Mouse (Mus musculus) ES-CJ7 (cell line): Measurements from ENCODE around the gene Dynlt1c.
"Not testable (repeated sequence)": the region's sequence is repeated elsewhere in the genome, so short reads cannot be mapped to it uniquely, and the experiment has no call there.

Experiments used
- DNase-seq: peaks from one replicate; pipeline ENCODE4 v3.0.0; 2011; ENCODE audit warnings: low read depth, low spot score

The Dynlt1c gene

DNA sequence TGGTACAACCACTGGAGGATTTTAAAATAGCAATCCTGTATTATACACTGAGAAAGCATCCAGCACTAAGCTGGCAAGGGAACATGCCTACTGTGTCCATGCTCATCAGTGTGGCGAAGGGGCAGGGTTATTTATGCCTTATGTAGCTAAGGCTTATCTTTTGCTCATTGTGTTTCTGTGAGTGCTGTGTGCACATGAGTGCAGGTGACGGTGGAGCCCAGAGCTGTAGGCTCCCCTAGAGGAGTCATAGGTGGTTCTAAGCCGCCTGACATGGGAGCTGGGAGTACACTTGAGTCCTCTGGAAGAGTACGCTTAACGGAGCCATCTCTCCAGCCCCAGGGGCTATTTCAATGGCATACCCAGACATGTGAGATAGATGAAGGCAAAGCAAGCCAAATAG is 17.8 kb downstream of the Dynlt1c start:
- not testable (repeated sequence) for DNase-seq

DNA sequence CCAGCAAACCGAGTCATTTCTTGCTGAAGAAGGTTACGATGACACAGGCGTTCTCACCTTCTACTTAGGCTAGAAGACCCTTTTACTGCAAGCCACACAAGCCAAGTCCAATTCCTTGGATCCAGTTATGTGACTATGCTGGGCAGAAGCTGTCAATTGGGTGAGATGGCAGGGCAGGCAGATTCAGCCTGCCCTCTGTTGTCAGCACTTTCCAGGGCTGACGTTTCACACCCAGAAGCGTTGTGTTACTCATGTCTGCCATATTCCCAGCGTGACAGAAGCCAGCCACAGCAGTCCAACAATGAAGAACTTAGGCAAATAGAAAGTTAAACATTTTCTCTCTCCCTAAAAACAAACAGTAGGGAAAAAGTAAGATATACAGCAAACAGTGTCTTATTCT is 18.6 kb downstream of the Dynlt1c start:
- DNase-seq = not testable (repeated sequence)

DNA sequence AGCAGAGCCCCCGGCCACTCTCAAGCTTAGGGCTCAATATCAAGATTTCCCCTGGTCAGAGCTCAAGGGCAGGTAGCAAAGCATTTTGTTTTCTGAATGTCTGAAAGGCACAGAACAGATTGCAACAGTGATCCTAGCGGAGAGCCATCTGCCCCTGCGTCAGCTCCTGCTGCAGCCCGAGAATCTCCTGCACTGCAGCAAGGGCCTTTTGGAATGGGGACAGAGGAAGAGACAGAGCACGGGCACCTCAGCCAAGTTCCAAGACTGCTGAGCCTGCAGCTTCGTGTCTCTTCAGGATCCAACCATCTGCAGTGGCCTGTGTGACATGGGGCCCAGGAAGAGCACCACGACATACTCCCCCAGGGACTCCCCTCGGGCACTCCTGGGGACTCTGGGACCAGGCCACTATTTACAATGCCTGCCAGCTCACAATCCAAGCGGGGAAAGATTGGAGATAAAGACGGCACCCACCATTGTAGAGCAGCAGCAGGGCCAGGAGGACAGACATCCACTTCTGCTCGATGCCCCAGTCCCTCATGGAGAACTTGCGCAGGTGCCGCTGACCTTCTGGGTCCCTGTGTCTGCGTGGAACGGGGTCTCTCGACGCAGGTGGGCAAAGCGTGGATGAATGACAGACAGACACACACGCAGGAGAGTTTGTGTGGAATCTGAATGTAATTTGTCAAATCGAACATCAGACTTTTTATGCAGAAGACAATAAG is 19.4 kb downstream of the Dynlt1c start:
- not testable (repeated sequence) for DNase-seq

GRCm38 (mm10) chr17:6621976-6622375 is 20.5 kb downstream of the Dynlt1c start:
- not testable (repeated sequence) for DNase-seq

DNA sequence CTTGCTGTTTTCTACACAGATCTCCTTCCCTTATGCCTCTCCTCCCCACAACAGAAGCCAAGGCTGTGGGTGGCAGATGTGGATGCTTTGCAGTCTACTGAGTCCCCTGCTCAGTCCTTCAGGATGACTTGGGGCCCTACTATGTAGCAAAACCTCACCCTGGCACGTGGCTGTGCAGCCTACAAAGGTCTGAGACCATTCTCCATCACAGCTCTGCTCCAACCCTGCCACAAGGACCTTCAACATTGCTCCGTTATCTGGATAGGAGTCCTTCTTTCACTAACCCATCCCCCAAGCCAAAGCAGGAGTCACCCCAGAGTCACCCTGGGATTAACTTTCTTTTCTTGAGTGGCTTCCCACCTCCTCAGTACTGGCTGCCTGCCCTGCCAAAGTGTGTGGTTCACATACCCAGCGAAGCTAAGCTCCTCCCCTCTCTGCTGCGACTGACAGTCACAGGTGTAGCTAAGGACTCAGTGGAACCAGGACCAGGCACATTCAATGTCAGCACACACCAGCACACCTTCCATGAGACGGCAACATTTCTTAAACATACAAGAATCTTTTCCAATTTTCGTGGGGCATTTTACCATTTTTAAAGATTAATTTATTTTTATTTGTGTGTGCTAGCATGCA is 23.6 kb downstream of the Dynlt1c start:
- not testable (repeated sequence) for DNase-seq

GRCm38 (mm10) chr17:6630398-6630797 is 28.9 kb downstream of the Dynlt1c start:
- DNase-seq = not testable (repeated sequence)

DNA sequence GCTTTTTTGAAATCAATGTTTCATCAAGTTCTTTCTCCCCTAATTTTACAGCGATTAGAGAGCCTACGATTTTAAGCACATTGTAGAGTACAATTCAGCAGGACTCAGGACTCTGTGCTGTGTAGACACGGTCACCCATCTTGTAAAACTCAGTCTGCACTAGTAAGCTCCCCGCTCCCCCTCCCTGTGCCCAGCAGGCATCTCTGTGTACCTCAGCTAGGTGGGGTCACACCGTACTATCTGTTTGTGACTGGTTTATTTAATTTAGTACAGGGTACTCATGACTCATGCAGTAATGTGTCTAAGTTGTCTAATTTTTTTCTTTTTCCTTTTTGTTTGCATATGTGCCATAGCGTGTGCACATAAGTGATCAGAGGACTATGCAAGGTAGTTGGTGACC is 31.4 kb downstream of the Dynlt1c start:
- DNase-seq = not testable (repeated sequence)

DNA sequence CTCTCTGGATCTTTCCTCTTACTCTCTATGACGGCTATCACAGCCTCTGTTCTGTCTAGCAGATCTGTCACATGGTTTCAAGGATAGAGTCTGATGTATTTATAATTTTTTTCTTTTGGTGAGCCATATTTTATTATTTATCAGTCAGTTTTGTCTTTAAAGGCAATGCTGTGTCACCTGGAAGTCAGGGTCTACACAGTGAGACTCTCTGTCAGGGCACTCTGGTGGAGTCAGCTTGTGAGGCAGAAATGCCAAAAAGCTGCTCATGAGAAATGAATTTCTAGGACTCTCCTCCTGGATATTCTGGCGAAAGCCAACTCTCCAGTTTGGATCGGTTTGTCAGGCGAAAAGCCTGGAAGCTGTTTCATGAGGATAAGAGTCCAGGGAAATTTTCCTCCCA is 34.3 kb downstream of the Dynlt1c start:
- not testable (repeated sequence) for DNase-seq

DNA sequence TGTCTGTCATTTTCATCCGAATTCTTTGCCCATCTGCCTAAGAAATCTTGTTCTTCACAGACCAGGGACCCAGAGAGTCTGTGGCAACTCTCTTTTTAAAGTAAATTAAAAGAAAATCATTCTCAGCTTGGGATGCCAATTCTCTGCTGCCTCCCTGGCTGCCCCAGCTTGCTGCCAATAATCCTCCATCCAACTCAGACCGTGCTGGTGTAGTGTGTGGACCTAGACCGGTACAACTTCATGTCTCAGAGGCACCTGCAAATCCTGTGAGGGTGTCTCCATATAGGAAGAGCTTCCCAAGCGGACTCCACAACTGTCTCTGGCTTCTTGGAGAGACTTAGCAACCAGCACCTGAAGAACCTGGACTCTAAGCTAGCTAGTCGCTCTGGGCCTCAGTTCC is 35.4 kb downstream of the Dynlt1c start:
- DNase-seq = no peak

- not testable (repeated sequence) for DNase-seq
Observed at GRCm38 (mm10) chr17:6637434-6637833, 36.0 kb downstream of the Dynlt1c start.

DNA sequence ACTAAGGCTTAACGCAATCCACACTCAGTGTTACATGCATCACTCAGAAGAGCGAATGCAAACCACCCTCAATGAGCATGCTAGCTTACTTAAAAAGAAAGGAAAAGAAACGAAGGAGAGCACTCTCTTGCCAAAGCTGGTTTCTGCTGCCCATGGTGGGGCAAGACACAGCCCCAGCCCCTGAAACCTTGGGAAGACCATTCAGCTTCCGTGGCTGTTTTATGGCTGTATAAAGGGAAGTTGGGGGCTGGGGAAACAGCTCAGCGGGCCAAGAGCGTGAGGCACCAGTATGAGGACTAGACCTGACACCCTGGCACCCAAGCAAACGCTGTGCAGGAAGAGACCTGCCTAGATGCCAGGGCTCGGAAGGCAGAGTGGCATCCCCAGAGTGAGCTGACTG is 37.0 kb downstream of the Dynlt1c start:
- DNase-seq = not testable (repeated sequence)

DNA sequence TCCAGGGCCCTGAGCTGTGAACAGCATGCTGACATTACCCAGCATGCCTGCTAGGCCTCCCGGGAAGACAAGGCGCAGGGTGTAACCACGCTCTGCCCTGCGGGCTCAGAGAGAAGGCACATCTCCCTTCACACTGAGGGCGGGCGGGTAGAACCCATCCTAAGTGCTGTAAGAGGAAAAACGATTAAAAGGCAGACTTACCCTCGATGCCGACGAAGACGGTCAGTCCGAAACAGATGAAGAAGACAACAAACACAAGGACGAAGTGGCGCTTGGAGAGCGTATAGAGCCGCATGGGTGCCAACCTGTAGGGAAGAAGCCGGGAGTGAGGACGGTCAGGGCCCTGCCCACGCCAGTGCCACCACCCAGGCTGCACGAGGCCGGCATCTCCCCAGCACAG is 38.0 kb downstream of the Dynlt1c start:
- not testable (repeated sequence) for DNase-seq

DNA sequence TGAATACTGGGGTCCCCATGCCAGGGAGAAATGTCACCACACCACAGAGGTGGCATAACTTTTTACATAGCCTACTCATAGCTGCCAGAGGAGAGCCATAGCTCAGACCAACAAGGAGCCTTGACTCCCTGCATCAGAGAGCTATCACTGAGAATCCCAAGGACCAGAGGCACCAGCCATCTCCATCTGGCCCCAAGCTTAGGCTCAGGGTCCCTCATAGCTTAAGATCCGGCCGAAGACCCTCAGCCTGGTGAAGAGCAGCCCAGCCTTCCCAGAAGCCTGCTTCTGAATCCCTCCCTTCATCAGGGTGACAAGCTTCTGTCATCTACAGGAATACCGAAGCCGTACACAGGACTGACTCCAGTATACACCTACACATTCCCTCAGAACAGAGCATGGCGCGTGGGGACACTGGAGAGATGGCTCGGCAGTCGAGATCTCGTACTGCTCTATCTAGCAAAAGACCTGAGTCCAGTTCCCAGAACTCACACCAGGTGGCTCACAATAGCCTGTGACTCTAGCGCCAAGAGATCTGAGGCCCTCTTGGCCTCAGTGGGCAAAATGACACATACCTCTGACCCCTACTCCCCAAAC is 38.7 kb downstream of the Dynlt1c start:
- DNase-seq = not testable (repeated sequence)

GRCm38 (mm10) chr17:6640771-6641429 is 39.4 kb downstream of the Dynlt1c start:
- peak; percentile 6 for DNase-seq

DNA sequence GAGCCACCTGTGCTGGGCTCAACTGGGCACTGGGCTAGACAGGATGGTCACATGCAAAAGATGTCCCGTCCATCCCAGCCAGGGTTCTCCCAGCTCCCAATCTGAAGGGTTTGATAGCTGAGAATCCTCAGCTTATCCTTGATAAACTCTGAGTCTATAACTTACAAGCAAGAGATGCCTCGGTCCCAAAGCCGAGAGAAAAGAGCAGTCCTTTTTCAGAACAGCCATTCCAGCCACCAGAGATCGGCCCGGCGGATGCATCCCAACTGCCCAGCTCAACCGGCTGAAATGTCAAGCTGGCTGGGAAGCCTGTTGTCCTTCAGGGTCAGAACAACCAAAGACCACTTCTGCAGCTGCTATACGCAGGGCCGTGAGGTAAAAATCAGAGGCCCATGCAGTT is 42.7 kb downstream of the Dynlt1c start:
- DNase-seq = not testable (repeated sequence)

DNA sequence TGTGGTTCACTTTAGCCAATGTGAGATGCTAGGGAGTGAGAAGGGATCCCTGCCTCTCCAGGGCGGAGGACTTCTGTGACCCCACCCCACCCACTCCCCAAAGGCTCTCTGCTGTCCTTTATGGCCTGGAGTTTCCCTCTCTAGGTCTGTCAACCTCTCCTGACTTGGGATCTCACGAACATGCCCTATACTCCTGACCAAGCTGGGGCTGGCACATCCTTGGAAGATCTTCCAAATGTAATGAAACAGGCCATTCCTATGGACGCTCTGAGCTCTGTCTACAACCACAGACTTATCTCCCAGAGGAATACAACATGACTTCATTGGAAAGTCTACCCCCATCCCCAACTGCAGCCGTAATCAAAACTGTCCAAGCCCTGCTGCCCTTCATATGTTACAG is 43.2 kb downstream of the Dynlt1c start:
- DNase-seq = not testable (repeated sequence)

DNA sequence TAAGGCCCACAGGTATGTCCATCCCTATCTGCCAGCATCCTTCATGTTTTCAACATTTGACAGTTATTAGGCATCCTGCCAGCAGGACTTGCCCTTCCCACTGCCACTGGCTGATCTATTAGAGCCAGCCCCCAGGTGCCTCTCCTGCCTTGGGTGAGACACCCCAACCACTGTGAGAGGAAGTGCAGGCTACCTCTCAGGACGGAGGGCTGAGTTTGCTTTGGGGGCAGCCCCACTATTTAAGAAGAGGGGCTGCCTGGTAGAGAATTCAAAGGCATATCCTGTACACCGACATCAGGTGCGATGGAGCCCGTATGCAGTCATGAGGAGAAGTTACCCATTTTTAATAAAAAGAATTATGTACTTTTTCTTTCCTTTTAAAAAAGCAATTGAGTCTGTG is 44.2 kb downstream of the Dynlt1c start:
- DNase-seq = not testable (repeated sequence)

DNA sequence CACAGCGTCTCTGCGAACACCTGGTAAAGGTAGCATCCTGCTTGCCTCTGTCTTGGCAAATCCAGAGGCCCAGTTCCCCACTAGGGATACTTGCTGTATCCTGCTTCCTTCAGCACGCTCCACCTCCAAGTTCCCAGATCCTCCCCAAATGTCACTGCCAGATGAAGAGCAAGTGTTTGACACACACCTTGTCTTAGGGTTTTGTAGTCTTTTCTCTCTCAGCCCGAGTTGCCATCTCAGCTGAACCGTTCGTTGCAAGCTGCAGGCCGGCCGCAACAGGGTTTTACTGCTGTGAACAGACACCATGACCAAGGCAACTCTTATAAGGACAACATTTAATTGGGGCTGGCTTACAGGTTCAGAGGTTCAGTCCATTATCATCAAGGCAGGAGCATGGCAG is 45.4 kb downstream of the Dynlt1c start:
- DNase-seq = not testable (repeated sequence)

GRCm38 (mm10) chr17:6647452-6647851 is 46.0 kb downstream of the Dynlt1c start:
- DNase-seq = not testable (repeated sequence)

- peak; percentile 18 for DNase-seq
Observed at GRCm38 (mm10) chr17:6650904-6651565, 49.6 kb downstream of the Dynlt1c start.

DNA sequence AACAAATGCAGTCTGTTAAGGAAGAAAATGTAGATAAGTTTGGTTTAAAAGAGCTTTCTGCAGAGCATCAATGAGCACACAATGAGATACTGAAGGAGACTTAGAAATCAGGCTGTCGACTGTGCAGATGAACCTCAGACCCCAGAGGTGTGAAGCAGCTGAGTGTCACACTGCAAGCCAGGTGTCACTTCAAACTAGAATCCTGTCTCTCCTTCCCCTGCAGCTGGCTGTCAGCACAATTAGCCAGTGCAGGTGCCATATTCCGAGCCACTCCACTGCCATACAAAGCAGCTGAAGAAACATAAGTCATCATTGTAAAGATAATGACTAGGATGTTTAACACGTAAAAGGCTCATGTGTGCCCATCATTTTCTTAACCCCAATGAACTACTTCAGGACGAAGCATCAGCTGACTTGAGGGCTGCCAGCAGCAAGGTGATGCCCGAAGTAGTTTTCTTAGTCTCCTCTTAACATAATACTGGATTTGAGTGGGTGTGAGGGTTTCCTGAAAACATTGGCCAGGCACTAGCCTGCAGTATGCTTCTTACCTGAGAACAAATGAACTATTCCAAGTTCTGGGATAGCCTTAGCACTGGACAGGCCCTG is 52.0 kb downstream of the Dynlt1c start:
- DNase-seq = not testable (repeated sequence)
